Mouse (Mus musculus): ENCODE measurements around the gene Atl1. TPM values are rescaled to one million over a fixed set of nuclear protein-coding genes. Genes with fewer than 3 reads are reported as not detected.

The Atl1 gene
- total and polyA plus RNA-seq, 2 experiments from 2014 or later: 132 to 156 TPM

DNA sequence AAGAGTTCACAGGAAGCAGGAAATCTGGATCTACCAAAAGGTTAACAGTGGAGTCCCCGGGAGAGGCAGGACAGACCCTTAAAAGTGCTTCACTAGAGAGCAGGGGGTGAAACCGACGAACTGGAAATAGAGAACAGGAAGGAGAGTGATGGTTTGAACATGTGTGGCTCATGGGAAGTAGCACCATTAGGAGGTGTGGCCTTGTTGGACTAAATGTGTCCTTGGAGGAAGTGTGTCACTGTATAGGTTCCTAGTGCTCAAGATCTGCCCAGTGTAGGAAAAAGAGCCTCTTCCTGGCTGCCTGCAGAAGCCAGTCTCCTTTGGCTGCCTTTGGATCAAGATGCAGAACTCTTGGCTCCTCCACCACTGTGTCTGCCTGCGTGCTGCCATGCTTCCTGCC, 112.7 kb downstream of the Atl1 start:
- DNase-seq: no peak
- no peak overlapping the region for H3K4me2 ChIP-seq (ENCODE audit: low read depth)
- no peaks in the 10 kb centered on the region for H3K27me3 ChIP-seq (ENCODE audit: insufficient read depth, low read length)
- H3K9ac ChIP-seq: no peak overlapping the region
- H3K36me3 ChIP-seq (ENCODE audit: insufficient read depth): no peaks in the 10 kb centered on the region
- no peak for TF ChIP-seq CTCF (IDR thresholded peaks at IDR 0.05; ENCODE audit: low read depth)
- no peaks in the 10 kb centered on the region for H3K9me3 ChIP-seq (ENCODE audit: low read length)
- no peak overlapping the region for H3K27ac ChIP-seq (ENCODE audit: low read depth, low read length)
- no peak overlapping the region for H3K4me3 ChIP-seq (ENCODE audit: low read depth, low read length)
- WGBS: 82% methylated on average over 4 of the region's 4 CpGs
- no peak for ATAC-seq
- H3K4me1 ChIP-seq (ENCODE audit: insufficient read depth): no peaks in the 10 kb centered on the region

- Histone ChIP-seq H3K9me3 (ENCODE audit: low read length) (no peaks in the 10 kb centered on the region), H3K27me3 (ENCODE audit: insufficient read depth, low read length) (no peaks in the 10 kb centered on the region), H3K27ac (ENCODE audit: low read depth, low read length) (no peak overlapping the region), H3K4me1 (ENCODE audit: insufficient read depth) (no peaks in the 10 kb centered on the region), H3K36me3 (ENCODE audit: insufficient read depth) (peaks cover 17% of the 10 kb centered on the region), H3K4me2 (ENCODE audit: low read depth) (no peak overlapping the region), H3K4me3 (ENCODE audit: low read depth, low read length) (no peak overlapping the region), H3K9ac (no peak overlapping the region)
- peak; percentile 23; the same call in 1 of the 2 replicates for ATAC-seq
- TF ChIP-seq CTCF (IDR thresholded peaks at IDR 0.05; ENCODE audit: low read depth): no peak
- no peak for DNase-seq
- WGBS: 89% methylated on average over 4 of the region's 4 CpGs
Observed at GRCm38 (mm10) chr12:70010356-70010755, 117.9 kb downstream of the Atl1 start.

DNA sequence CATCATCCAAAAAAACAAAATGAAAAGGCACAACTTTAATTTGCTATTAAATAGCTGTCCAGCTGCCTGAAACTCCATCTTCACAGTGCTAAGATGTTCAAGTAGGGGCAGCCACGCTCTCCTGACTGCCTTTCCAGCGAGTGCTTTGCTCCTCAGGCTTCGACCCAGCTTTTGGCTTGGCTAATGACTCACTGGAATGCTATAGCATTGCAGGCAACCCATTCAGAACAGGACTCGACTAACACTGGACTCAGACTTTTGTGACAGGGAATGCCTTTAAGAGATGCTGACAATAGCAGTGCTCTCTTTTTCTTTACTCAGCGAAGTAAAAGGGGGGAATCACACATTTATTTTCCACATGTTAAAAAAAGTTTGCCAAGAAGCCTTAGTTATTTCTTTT, 119.3 kb downstream of the Atl1 start:
- Histone ChIP-seq H3K9ac (no peak overlapping the region), H3K27ac (ENCODE audit: low read depth, low read length) (no peak overlapping the region), H3K4me3 (ENCODE audit: low read depth, low read length) (no peak overlapping the region), H3K4me1 (ENCODE audit: insufficient read depth) (no peaks in the 10 kb centered on the region), H3K36me3 (ENCODE audit: insufficient read depth) (peaks cover 22% of the 10 kb centered on the region), H3K4me2 (ENCODE audit: low read depth) (no peak overlapping the region), H3K27me3 (ENCODE audit: insufficient read depth, low read length) (no peaks in the 10 kb centered on the region), H3K9me3 (ENCODE audit: low read length) (no peaks in the 10 kb centered on the region)
- DNase-seq (no peak), ATAC-seq (no peak)
- TF ChIP-seq CTCF (IDR thresholded peaks at IDR 0.05; ENCODE audit: low read depth): no peak
- 14% methylated on average over 5 of the region's 5 CpGs for WGBS

DNA sequence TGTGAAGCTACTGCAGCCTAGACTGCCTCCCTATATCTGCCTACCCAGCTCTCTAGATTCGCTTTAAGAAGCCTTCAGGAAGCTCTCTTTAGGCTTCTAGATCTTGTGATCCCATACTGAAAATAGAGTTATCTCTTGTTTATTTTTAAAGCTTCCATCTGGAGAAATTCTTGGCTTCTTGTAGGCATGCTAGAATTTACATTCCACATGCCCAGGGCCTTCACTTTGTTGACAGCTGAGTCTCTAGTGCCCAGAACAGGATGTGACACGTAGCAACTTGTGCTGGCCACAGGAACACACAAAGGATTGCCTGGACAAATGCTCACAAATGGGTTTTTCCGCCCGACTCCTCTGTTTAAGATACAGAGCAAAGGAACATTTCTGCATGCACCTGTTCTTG, 123.5 kb downstream of the Atl1 start:
- no peaks in the 10 kb centered on the region for H3K9me3 ChIP-seq (ENCODE audit: low read length)
- ATAC-seq (peak; percentile 67), DNase-seq (no peak)
- 70% methylated on average over 4 of the region's 4 CpGs for WGBS
- no peak for TF ChIP-seq CTCF (IDR thresholded peaks at IDR 0.05; ENCODE audit: low read depth)
- H3K4me2 ChIP-seq (ENCODE audit: low read depth): no peak overlapping the region
- H3K36me3 ChIP-seq (ENCODE audit: insufficient read depth): peaks cover 48% of the 10 kb centered on the region
- H3K27me3 ChIP-seq (ENCODE audit: insufficient read depth, low read length): no peaks in the 10 kb centered on the region
- H3K4me1 ChIP-seq (ENCODE audit: insufficient read depth): no peaks in the 10 kb centered on the region
- no peak overlapping the region for H3K27ac ChIP-seq (ENCODE audit: low read depth, low read length)
- no peak overlapping the region for H3K9ac ChIP-seq
- H3K4me3 ChIP-seq (ENCODE audit: low read depth, low read length): no peak overlapping the region

Other genes starting within 250 kb of the Atl1 start
- gene Sos2, start 210.8 kb upstream of the Atl1 start, total RNA-seq (2014; rRNA removed): 29.8 and 30.4 TPM in 2 replicates
- 3.6 and 5.6 TPM in 2 replicates for gene Sos2, start 210.8 kb upstream of the Atl1 start, polyA plus RNA-seq (2015; fragmentation: Nextera tagmentation; extraction: Ambion mirVana)
- gene L2hgdh, start 167.7 kb upstream of the Atl1 start, total RNA-seq (2014; rRNA removed): 12.3 and 13.3 TPM in 2 replicates
- 5.7 and 8.5 TPM in 2 replicates for gene L2hgdh, start 167.7 kb upstream of the Atl1 start, polyA plus RNA-seq (2015; fragmentation: Nextera tagmentation; extraction: Ambion mirVana)
- gene Atp5s, start 167.7 kb upstream of the Atl1 start, total RNA-seq (2014; rRNA removed): 16.1 and 19.9 TPM in 2 replicates
- 23.0 and 25.7 TPM in 2 replicates for gene Atp5s, start 167.7 kb upstream of the Atl1 start, polyA plus RNA-seq (2015; fragmentation: Nextera tagmentation; extraction: Ambion mirVana)
- gene Cdkl1, start 101.3 kb upstream of the Atl1 start, total RNA-seq (2014; rRNA removed): 30.8 and 35.7 TPM in 2 replicates
- gene Cdkl1, start 101.3 kb upstream of the Atl1 start, polyA plus RNA-seq (2015; fragmentation: Nextera tagmentation; extraction: Ambion mirVana): 13.7 and 16.9 TPM in 2 replicates
- 46.8 and 47.6 TPM in 2 replicates for gene Map4k5, start 586 bp downstream of the Atl1 start, total RNA-seq (2014; rRNA removed)
- gene Map4k5, start 586 bp downstream of the Atl1 start, polyA plus RNA-seq (2015; fragmentation: Nextera tagmentation; extraction: Ambion mirVana): 16.8 and 20.4 TPM in 2 replicates
- gene Sav1, start 94.4 kb downstream of the Atl1 start, total RNA-seq (2014; rRNA removed): 19.9 and 21.7 TPM in 2 replicates
- gene Sav1, start 94.4 kb downstream of the Atl1 start, polyA plus RNA-seq (2015; fragmentation: Nextera tagmentation; extraction: Ambion mirVana): 2.4 and 2.5 TPM in 2 replicates
- 28.4 and 36.9 TPM in 2 replicates for gene Nin, start 221.1 kb downstream of the Atl1 start, total RNA-seq (2014; rRNA removed)
- 5.6 and 8.5 TPM in 2 replicates for gene Nin, start 221.1 kb downstream of the Atl1 start, polyA plus RNA-seq (2015; fragmentation: Nextera tagmentation; extraction: Ambion mirVana)

Data from forebrain, postnatal 0 days (tissue).